Mouse (Mus musculus) heart, embryonic 14.5 days (tissue): ENCODE results near the gene Myrf. TPM values are rescaled to one million over a fixed set of nuclear protein-coding genes. Genes with fewer than 3 reads are reported as not detected.

Experiments used
- ATAC-seq: fragments of 200-750 bp; cut with Nextera tagmentation; 2 replicates; pipeline ENCODE4 v1.8.0; 2017; ENCODE audit warnings: low read depth, moderate TSS enrichment; ENCODE audit not compliant: insufficient number of reproducible peaks, insufficient read depth, low FRiP score
- H3K27ac ChIP-seq, 2 experiments: fragments of 200-500 bp in 1 of 2; fragments of 300-500 bp in 1 of 2; sonication (generic) in 1 of 2; replicated peaks in 1 of 2; 2 replicates each; pipeline ENCODE4 v1.5.1; 2012 to 2014; ENCODE audit warnings: low read depth in 2 of 2, low read length in 2 of 2, control low read depth in 1 of 2, mild to moderate bottlenecking in 1 of 2, mixed read lengths in 1 of 2; ENCODE audit not compliant: control insufficient read depth in 1 of 2, insufficient read depth in 1 of 2
- H3K27me3 ChIP-seq: fragments of 300-500 bp; sonication (generic); 2 replicates; pipeline ENCODE4 v1.6.1; 2014; ENCODE audit warnings: mild to moderate bottlenecking, low read length, control low read depth; ENCODE audit not compliant: control insufficient read depth, insufficient read depth
- H3K36me3 ChIP-seq: fragments of 300-500 bp; sonication (generic); 2 replicates; pipeline ENCODE4 v1.6.1; 2014; ENCODE audit warnings: mild to moderate bottlenecking, control low read depth, low read length, mixed read lengths; ENCODE audit not compliant: control insufficient read depth, insufficient read depth
- H3K4me1 ChIP-seq, 2 experiments: fragments of 200-500 bp in 1 of 2; fragments of 300-500 bp in 1 of 2; sonication (generic) in 1 of 2; 2 replicates each; pipeline ENCODE4 v1.6.1; 2012 to 2014; ENCODE audit warnings: low read length in 2 of 2, control low read depth in 1 of 2, mixed read lengths in 1 of 2; ENCODE audit not compliant: control insufficient read depth in 2 of 2, insufficient read depth in 2 of 2
- H3K4me2 ChIP-seq: fragments of 300-500 bp; sonication (generic); 2 replicates; pipeline ENCODE4 v1.6.1; 2014; ENCODE audit warnings: mild to moderate bottlenecking, low read length
- H3K4me3 ChIP-seq, 2 experiments: fragments of 200-500 bp in 1 of 2; fragments of 300-500 bp in 1 of 2; sonication (generic) in 1 of 2; 2 replicates each; pipeline ENCODE4 v1.5.1; 2012 to 2014; ENCODE audit warnings: low read length in 2 of 2, mild to moderate bottlenecking in 2 of 2, control low read depth in 1 of 2, low read depth in 1 of 2, moderate library complexity in 1 of 2; ENCODE audit not compliant: control insufficient read depth in 1 of 2, insufficient read depth in 1 of 2
- H3K9ac ChIP-seq: fragments of 300-500 bp; sonication (generic); 2 replicates; pipeline ENCODE4 v1.6.1; 2014; ENCODE audit warnings: mild to moderate bottlenecking, low read length
- H3K9me3 ChIP-seq: fragments of 300-500 bp; sonication (generic); 2 replicates; pipeline ENCODE4 v1.6.1; 2016; ENCODE audit warnings: low read length, control low read depth; ENCODE audit not compliant: control insufficient read depth
- WGBS: fragments of 180-500 bp; shearing (Covaris S2); extraction: QIAGEN DNeasy Blood & Tissue Kit; methylation state at CpG from one replicate; pipeline ENCODE4 v1.1.7; 2014; 5-methylcytosine and 5-hydroxymethylcytosine counted together
- polyA plus RNA-seq: library from polyadenylated mRNA; unstranded; fragments of >200 nt; fragmentation: Nextera tagmentation; extraction: Ambion mirVana; gene quantifications from 2 replicates; pipeline ENCODE4 v1.2.1, GENCODE M21; 2014

The Myrf gene
- polyA plus RNA-seq, 1 experiment from 2014 or later, result 10.8 TPM

GRCm38 (mm10) chr19:10176477-10176876 lies 64.1 kb downstream of the Myrf start:
- Histone ChIP-seq H3K4me3 (no peak overlapping the region), H3K4me2 (no peak overlapping the region), H3K27me3 (no peaks in the 10 kb centered on the region), H3K4me1 (peaks cover 14 to 18% of the 10 kb centered on the region in 2 experiments), H3K36me3 (no peaks in the 10 kb centered on the region), H3K27ac (no peak overlapping the region), H3K9ac (no peak overlapping the region), H3K9me3 (0 out of 2 replicates have a peak, but pooled peaks cover 2% of the 10 kb centered on the region)
- no peak for ATAC-seq
- WGBS, result 67% methylated on average over 1 of the region's 1 CpGs

GRCm38 (mm10) chr19:10174956-10175355 lies 65.6 kb downstream of the Myrf start:
- Histone ChIP-seq H3K4me1 (peaks cover 11 to 14% of the 10 kb centered on the region in 2 experiments), H3K9ac (no peak overlapping the region), H3K27me3 (no peaks in the 10 kb centered on the region), H3K4me2 (no peak overlapping the region), H3K9me3 (0 out of 2 replicates have a peak, but pooled peaks cover 2% of the 10 kb centered on the region), H3K27ac (no peak overlapping the region), H3K36me3 (no peaks in the 10 kb centered on the region), H3K4me3 (no peak overlapping the region)
- ATAC-seq, result no peak
- 60% methylated on average over 4 of the region's 4 CpGs for WGBS

GRCm38 (mm10) chr19:10173844-10174539 lies 66.6 kb downstream of the Myrf start:
- H3K27ac ChIP-seq, result no peak overlapping the region
- WGBS, result 79% methylated on average over 7 of the region's 7 CpGs
- H3K4me3 ChIP-seq, result no peak overlapping the region
- H3K36me3 ChIP-seq, result no peaks in the 10 kb centered on the region
- H3K4me1 ChIP-seq, result peaks cover 11 to 14% of the 10 kb centered on the region in 2 experiments
- no peaks in the 10 kb centered on the region for H3K27me3 ChIP-seq
- no peak overlapping the region for H3K4me2 ChIP-seq
- H3K9ac ChIP-seq, result no peak overlapping the region
- no peak for ATAC-seq
- H3K9me3 ChIP-seq, result 0 out of 2 replicates have a peak, but pooled peaks cover 2% of the 10 kb centered on the region

- Histone ChIP-seq H3K27ac (no peak overlapping the region), H3K4me2 (no peak overlapping the region), H3K9me3 (0 out of 2 replicates have a peak, but pooled peaks cover under 1% of the 10 kb centered on the region), H3K4me1 (peaks cover 11 to 14% of the 10 kb centered on the region in 2 experiments), H3K9ac (no peak overlapping the region), H3K4me3 (no peak overlapping the region), H3K27me3 (no peaks in the 10 kb centered on the region), H3K36me3 (no peaks in the 10 kb centered on the region)
- ATAC-seq, result no peak
- WGBS, result 72% methylated on average over 5 of the region's 5 CpGs
Measured at GRCm38 (mm10) chr19:10173116-10173718, 67.3 kb downstream of the Myrf start.

- peaks cover 8 to 10% of the 10 kb centered on the region in 2 experiments for H3K4me1 ChIP-seq
- no peak overlapping the region for H3K4me2 ChIP-seq
- H3K4me3 ChIP-seq, result no peak overlapping the region
- no peak for ATAC-seq
- H3K27me3 ChIP-seq, result no peaks in the 10 kb centered on the region
- no peaks in the 10 kb centered on the region for H3K9me3 ChIP-seq
- no peaks in the 10 kb centered on the region for H3K36me3 ChIP-seq
- no peak overlapping the region for H3K9ac ChIP-seq
- H3K27ac ChIP-seq, result no peak overlapping the region
Measured at GRCm38 (mm10) chr19:10171846-10172245, 68.7 kb downstream of the Myrf start.

GRCm38 (mm10) chr19:10171359-10171758 lies 69.2 kb downstream of the Myrf start:
- H3K27ac ChIP-seq, result no peak overlapping the region
- H3K9ac ChIP-seq, result no peak overlapping the region
- ATAC-seq, result no peak
- no peaks in the 10 kb centered on the region for H3K27me3 ChIP-seq
- no peak overlapping the region for H3K4me3 ChIP-seq
- H3K36me3 ChIP-seq, result no peaks in the 10 kb centered on the region
- no peaks in the 10 kb centered on the region for H3K9me3 ChIP-seq
- H3K4me2 ChIP-seq, result no peak overlapping the region
- peaks cover 5% of the 10 kb centered on the region in 2 experiments for H3K4me1 ChIP-seq
- 74% methylated on average over 7 of the region's 7 CpGs for WGBS

GRCm38 (mm10) chr19:10170466-10170865 lies 70.1 kb downstream of the Myrf start:
- Histone ChIP-seq H3K36me3 (no peaks in the 10 kb centered on the region), H3K4me2 (no peak overlapping the region), H3K4me3 (no peak overlapping the region)

More at GRCm38 (mm10) chr19:10170466-10170865, 70.1 kb downstream of the Myrf start:
- no peaks in the 10 kb centered on the region for H3K27me3 ChIP-seq
- ATAC-seq, result no peak
- H3K4me1 ChIP-seq, result peaks cover 0 to 3% of the 10 kb centered on the region in 2 experiments; a peak in 2 of 4 replicates
- H3K9ac ChIP-seq, result no peak overlapping the region
- 50% methylated on average over 1 of the region's 1 CpGs for WGBS
- no peaks in the 10 kb centered on the region for H3K9me3 ChIP-seq
- no peak overlapping the region for H3K27ac ChIP-seq
